Mouse (Mus musculus) embryo, embryonic 11.5 days (tissue): ENCODE measurements around the gene Acsl5.

Experiments used
- DNase-seq: peaks from one replicate; pipeline ENCODE4 v3.0.0-alpha.2; 2012; ENCODE audit warnings: low read depth, low spot score

Acsl5 gene

GRCm38 (mm10) chr19:55239766-55240426 lies 11.8 kb upstream of the Acsl5 start:
- DNase-seq = no peak

- no peak for DNase-seq
Measured at GRCm38 (mm10) chr19:55241186-55241645, 10.5 kb upstream of the Acsl5 start, which contains the start of gene Gucy2g. TSS of gene Gucy2g (minus strand) at chr19:55241236.

- peak; percentile 14 for DNase-seq
Measured at GRCm38 (mm10) chr19:55244791-55245231, 6.9 kb upstream of the Acsl5 start.

- DNase-seq = no peak
Measured at GRCm38 (mm10) chr19:55247563-55247962, 4.2 kb upstream of the Acsl5 start.

- no peak for DNase-seq
Measured at GRCm38 (mm10) chr19:55247991-55248520, 3.7 kb upstream of the Acsl5 start.

GRCm38 (mm10) chr19:55250451-55250850 lies 1.3 kb upstream of the Acsl5 start:
- DNase-seq = no peak

GRCm38 (mm10) chr19:55253239-55253569 lies 1.5 kb downstream of the Acsl5 start:
- DNase-seq = no peak

GRCm38 (mm10) chr19:55253570-55254441 lies 2.1 kb downstream of the Acsl5 start:
- DNase-seq = peak; percentile 30

- DNase-seq = peak; percentile 24
Measured at GRCm38 (mm10) chr19:55254513-55255016, 2.8 kb downstream of the Acsl5 start.

GRCm38 (mm10) chr19:55256156-55256555 lies 4.4 kb downstream of the Acsl5 start:
- no peak for DNase-seq

GRCm38 (mm10) chr19:55257656-55258375 lies 6.1 kb downstream of the Acsl5 start:
- DNase-seq = no peak

- no peak for DNase-seq
Measured at GRCm38 (mm10) chr19:55258514-55258913, 6.8 kb downstream of the Acsl5 start.

- no peak for DNase-seq
Measured at GRCm38 (mm10) chr19:55260389-55261184, 8.8 kb downstream of the Acsl5 start.

- no peak for DNase-seq
Measured at GRCm38 (mm10) chr19:55265269-55265668, 13.5 kb downstream of the Acsl5 start.

- DNase-seq = no peak
Measured at GRCm38 (mm10) chr19:55266786-55267185, 15.0 kb downstream of the Acsl5 start.

GRCm38 (mm10) chr19:55268150-55268549 lies 16.4 kb downstream of the Acsl5 start:
- DNase-seq = no peak

- DNase-seq = no peak
Measured at GRCm38 (mm10) chr19:55269051-55269450, 17.3 kb downstream of the Acsl5 start.

- DNase-seq = no peak
Measured at GRCm38 (mm10) chr19:55271448-55271847, 19.7 kb downstream of the Acsl5 start.

- no peak for DNase-seq
Measured at GRCm38 (mm10) chr19:55273340-55273739, 21.6 kb downstream of the Acsl5 start.

GRCm38 (mm10) chr19:55276100-55276499 lies 24.4 kb downstream of the Acsl5 start:
- DNase-seq = no peak

- no peak for DNase-seq
Measured at GRCm38 (mm10) chr19:55276770-55277169, 25.0 kb downstream of the Acsl5 start.
